Mouse (Mus musculus): ENCODE data around the gene Slc37a1. TPM values are rescaled to one million over a fixed set of nuclear protein-coding genes. Genes with fewer than 3 reads are reported as not detected.

Slc37a1 gene
- polyA plus RNA-seq, 1 experiment from 2014 or later, result 10.4 TPM

- Histone ChIP-seq H3K9me3 (replicated peaks) (no peaks in the 10 kb centered on the region), H3K27ac (no peak overlapping the region), H3K4me2 (no peak overlapping the region), H3K27me3 (no peaks in the 10 kb centered on the region), H3K36me3 (ENCODE audit: poor library complexity, severe bottlenecking) (no peaks in the 10 kb centered on the region), H3K9ac (no peak overlapping the region), H3K4me3 (no peak overlapping the region), H3K4me1 (peaks cover 13% of the 10 kb centered on the region)
- 71% methylated on average over 4 of the region's 4 CpGs for WGBS
- ATAC-seq, result no peak
Measured at GRCm38 (mm10) chr17:31328466-31328865, 41.9 kb downstream of the Slc37a1 start.

DNA sequence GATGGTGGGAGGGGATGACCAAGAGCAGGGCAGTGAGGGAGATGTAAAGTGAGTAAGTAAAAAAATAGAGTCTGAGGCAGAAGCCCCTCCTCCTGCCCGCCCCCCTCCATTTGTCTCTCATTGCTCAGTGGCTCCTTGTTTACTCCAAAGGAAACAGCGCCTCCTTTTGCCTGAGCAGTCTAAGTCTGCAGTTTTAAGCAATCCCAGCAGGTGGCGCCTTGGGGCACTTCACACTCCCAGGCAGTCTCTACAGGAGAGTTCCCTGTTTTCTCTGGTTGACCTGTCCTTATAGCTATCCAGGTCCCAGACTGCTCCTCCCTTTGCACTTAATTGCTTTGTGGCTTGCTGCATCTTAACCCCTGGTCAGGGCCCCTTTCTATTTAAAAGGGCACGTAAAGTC, 44.0 kb downstream of the Slc37a1 start:
- WGBS, result 27% methylated on average over 4 of the region's 4 CpGs
- peak; percentile 59; the same call in 1 of the 2 replicates for ATAC-seq
- no peak overlapping the region for H3K9ac ChIP-seq
- no peak overlapping the region for H3K4me2 ChIP-seq
- no peaks in the 10 kb centered on the region for H3K9me3 ChIP-seq (replicated peaks)
- peaks cover 13% of the 10 kb centered on the region for H3K4me1 ChIP-seq
- H3K27ac ChIP-seq, result no peak overlapping the region
- H3K4me3 ChIP-seq, result no peak overlapping the region
- H3K27me3 ChIP-seq, result no peaks in the 10 kb centered on the region
- no peaks in the 10 kb centered on the region for H3K36me3 ChIP-seq (ENCODE audit: poor library complexity, severe bottlenecking)

DNA sequence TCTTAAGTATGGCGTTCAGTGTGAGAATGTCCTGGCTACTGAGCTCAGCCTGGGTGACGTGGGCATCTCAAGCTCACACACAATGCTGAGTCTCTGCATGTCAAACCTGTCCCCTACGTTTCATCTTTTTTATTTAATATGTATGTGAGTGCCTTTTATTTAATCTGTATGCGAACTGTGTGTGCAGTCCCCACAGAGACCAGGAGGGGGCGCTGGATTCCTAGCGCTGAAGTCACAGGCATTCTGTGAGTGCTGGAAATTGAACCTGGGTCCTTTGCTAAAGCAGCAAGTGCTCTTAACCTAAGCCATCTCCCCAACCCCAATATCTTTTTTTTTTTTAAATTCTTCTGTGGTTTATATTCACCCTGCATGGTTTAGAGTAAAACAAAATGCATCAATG, 44.7 kb downstream of the Slc37a1 start:
- ATAC-seq, result no peak
- Histone ChIP-seq H3K36me3 (ENCODE audit: poor library complexity, severe bottlenecking) (no peaks in the 10 kb centered on the region), H3K9ac (no peak overlapping the region), H3K4me2 (no peak overlapping the region), H3K9me3 (replicated peaks) (no peaks in the 10 kb centered on the region), H3K4me1 (peaks cover 11% of the 10 kb centered on the region), H3K27me3 (no peaks in the 10 kb centered on the region), H3K4me3 (no peak overlapping the region), H3K27ac (no peak overlapping the region)
- WGBS, result 84% methylated on average over 6 of the region's 6 CpGs

DNA sequence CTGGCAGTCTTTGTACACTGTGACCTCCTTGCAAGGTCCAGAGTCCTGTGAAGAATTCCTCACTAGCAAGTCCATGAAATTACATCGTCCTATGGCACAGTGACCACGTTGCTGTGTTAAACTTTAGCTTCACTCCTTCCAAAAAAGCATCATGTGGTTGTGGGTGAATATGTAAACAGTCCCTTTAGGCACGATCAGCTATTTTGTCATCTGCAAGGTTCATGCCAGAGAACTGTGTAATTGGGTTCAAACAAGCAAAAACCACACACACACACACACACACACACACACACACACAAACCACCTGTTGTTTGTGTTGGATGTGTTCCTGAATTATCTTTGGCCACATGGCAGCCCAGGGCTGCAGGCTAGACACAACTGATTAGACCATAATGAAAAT, 45.3 kb downstream of the Slc37a1 start:
- H3K27me3 ChIP-seq, result no peaks in the 10 kb centered on the region
- ATAC-seq, result no peak
- H3K4me3 ChIP-seq, result no peak overlapping the region
- no peak overlapping the region for H3K9ac ChIP-seq
- no peak overlapping the region for H3K4me2 ChIP-seq
- H3K27ac ChIP-seq, result no peak overlapping the region
- WGBS, result 69% methylated on average over 3 of the region's 3 CpGs
- no peaks in the 10 kb centered on the region for H3K36me3 ChIP-seq (ENCODE audit: poor library complexity, severe bottlenecking)
- H3K4me1 ChIP-seq, result peaks cover 5% of the 10 kb centered on the region; the same call in 1 of the 2 replicates
- H3K9me3 ChIP-seq (replicated peaks), result no peaks in the 10 kb centered on the region

- ATAC-seq, result no peak
- Histone ChIP-seq H3K36me3 (ENCODE audit: poor library complexity, severe bottlenecking) (no peaks in the 10 kb centered on the region), H3K27ac (no peak overlapping the region), H3K4me3 (no peak overlapping the region), H3K9me3 (replicated peaks) (no peaks in the 10 kb centered on the region), H3K4me1 (0 out of 2 replicates have a peak, but pooled peaks cover under 1% of the 10 kb centered on the region), H3K4me2 (no peak overlapping the region), H3K27me3 (no peaks in the 10 kb centered on the region), H3K9ac (no peak overlapping the region)
- 40% methylated on average over 1 of the region's 1 CpGs for WGBS
Measured at GRCm38 (mm10) chr17:31332333-31332732, 45.7 kb downstream of the Slc37a1 start.

- Histone ChIP-seq H3K9ac (no peak overlapping the region), H3K4me3 (no peak overlapping the region), H3K27ac (no peak overlapping the region), H3K9me3 (replicated peaks) (no peaks in the 10 kb centered on the region), H3K4me2 (no peak overlapping the region), H3K4me1 (no peaks in the 10 kb centered on the region), H3K27me3 (no peaks in the 10 kb centered on the region), H3K36me3 (ENCODE audit: poor library complexity, severe bottlenecking) (no peaks in the 10 kb centered on the region)
- WGBS, result 89% methylated on average over 11 of the region's 11 CpGs
- no peak for ATAC-seq
Measured at GRCm38 (mm10) chr17:31334509-31335260, 48.1 kb downstream of the Slc37a1 start.

- Histone ChIP-seq H3K9ac (no peak overlapping the region), H3K36me3 (ENCODE audit: poor library complexity, severe bottlenecking) (no peaks in the 10 kb centered on the region), H3K9me3 (replicated peaks) (no peaks in the 10 kb centered on the region), H3K4me1 (no peaks in the 10 kb centered on the region), H3K4me3 (no peak overlapping the region), H3K27ac (no peak overlapping the region), H3K4me2 (no peak overlapping the region), H3K27me3 (no peaks in the 10 kb centered on the region)
- WGBS, result 85% methylated on average over 22 of the region's 22 CpGs
- ATAC-seq, result no peak
Measured at GRCm38 (mm10) chr17:31335344-31336080, 48.9 kb downstream of the Slc37a1 start.

DNA sequence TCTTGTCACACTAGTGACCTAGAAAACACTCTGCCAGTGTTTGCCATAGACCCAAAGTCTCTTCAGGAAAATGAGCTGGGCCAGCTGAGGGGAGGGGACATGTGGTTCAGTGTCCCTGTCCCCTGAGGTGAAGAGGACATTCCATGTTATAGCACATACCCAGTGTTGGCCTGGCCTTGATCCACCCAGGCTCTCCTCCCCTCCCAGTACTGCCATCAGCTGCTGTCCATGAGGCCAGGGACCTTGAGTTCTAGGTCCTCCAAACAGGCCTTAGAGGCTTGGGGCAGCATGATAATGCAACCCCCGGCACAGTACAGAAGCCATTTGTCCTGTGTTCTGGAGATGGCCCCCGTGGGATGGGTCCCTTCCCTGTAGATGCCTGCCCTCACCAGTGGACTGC, 53.2 kb downstream of the Slc37a1 start:
- H3K36me3 ChIP-seq (ENCODE audit: poor library complexity, severe bottlenecking), result 0 out of 2 replicates have a peak, but pooled peaks cover 3% of the 10 kb centered on the region
- 89% methylated on average over 2 of the region's 2 CpGs for WGBS
- no peaks in the 10 kb centered on the region for H3K27me3 ChIP-seq
- no peaks in the 10 kb centered on the region for H3K4me1 ChIP-seq
- H3K4me3 ChIP-seq, result no peak overlapping the region
- no peak for ATAC-seq
- H3K27ac ChIP-seq, result no peak overlapping the region
- no peak overlapping the region for H3K9ac ChIP-seq
- no peaks in the 10 kb centered on the region for H3K9me3 ChIP-seq (replicated peaks)
- H3K4me2 ChIP-seq, result no peak overlapping the region

GRCm38 (mm10) chr17:31342191-31342590, 55.6 kb downstream of the Slc37a1 start:
- no peaks in the 10 kb centered on the region for H3K9me3 ChIP-seq (replicated peaks)
- H3K27ac ChIP-seq, result no peak overlapping the region
- ATAC-seq, result no peak
- no peak overlapping the region for H3K4me2 ChIP-seq
- H3K4me3 ChIP-seq, result no peak overlapping the region
- H3K27me3 ChIP-seq, result no peaks in the 10 kb centered on the region
- no peaks in the 10 kb centered on the region for H3K4me1 ChIP-seq
- H3K9ac ChIP-seq, result no peak overlapping the region
- 0 out of 2 replicates have a peak, but pooled peaks cover 3% of the 10 kb centered on the region for H3K36me3 ChIP-seq (ENCODE audit: poor library complexity, severe bottlenecking)
- WGBS, result 73% methylated on average over 6 of the region's 6 CpGs

DNA sequence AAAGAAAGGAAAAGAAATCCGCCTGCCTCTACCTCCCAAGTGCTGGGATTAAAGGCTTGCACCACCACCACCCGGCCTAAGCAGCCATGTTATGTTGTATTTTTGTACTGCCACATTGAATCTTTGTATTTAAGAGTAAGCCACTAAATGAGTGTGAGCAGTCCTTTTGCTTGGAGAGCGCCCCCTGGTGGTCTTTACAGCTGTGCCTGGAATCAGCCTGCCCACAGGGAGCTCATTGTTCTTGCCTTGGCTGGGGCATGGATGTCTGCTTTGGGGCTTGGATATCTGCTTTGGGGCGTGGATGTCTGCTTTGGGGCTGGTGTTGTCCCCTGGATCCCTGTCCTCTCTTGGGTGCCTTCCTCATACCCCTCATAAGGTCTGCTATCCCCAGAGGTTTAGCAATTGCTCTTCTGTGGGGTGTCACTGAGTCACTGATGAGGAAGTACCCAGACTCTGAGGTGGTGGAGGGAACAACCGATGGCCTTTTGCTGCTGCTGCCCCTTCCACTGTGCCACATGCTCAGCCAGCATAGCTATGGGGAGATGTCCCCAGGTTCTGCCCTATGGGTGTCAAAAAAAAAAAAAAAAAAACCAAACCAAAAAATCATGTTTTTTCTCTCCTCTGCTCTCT, 57.7 kb downstream of the Slc37a1 start:
- 44% methylated on average over 5 of the region's 5 CpGs for WGBS
- Histone ChIP-seq H3K9ac (no peak overlapping the region), H3K27me3 (no peaks in the 10 kb centered on the region), H3K4me1 (no peaks in the 10 kb centered on the region), H3K9me3 (replicated peaks) (no peaks in the 10 kb centered on the region), H3K27ac (no peak overlapping the region), H3K4me2 (no peak overlapping the region), H3K36me3 (ENCODE audit: poor library complexity, severe bottlenecking) (0 out of 2 replicates have a peak, but pooled peaks cover 3% of the 10 kb centered on the region), H3K4me3 (no peak overlapping the region)
- 0 out of 2 replicates have a peak, but pooled peaks have one; percentile 38 for ATAC-seq

DNA sequence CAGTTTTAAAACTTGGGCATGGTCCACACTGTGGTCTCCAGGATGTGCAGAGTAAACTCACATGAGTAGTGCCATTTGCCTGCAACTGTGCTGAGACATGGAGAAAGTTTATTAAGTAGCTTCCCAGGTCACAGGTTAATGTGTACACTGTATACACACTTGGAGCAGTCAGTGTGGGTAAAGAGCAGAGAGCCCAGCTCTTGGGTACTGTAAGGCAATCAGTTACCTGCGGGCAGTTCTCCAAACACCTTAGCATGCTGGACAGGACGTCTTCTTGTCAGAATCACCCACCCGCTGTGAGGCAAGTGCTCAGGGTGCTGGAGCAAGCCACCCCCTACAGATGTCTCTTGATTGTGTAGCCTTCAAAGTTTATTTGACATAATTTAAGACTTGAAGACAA, 58.2 kb downstream of the Slc37a1 start:
- 89% methylated on average over 3 of the region's 3 CpGs for WGBS
- Histone ChIP-seq H3K27me3 (no peaks in the 10 kb centered on the region), H3K9ac (no peak overlapping the region), H3K4me2 (no peak overlapping the region), H3K4me3 (no peak overlapping the region), H3K9me3 (replicated peaks) (no peaks in the 10 kb centered on the region), H3K4me1 (no peaks in the 10 kb centered on the region), H3K36me3 (ENCODE audit: poor library complexity, severe bottlenecking) (peaks cover 7% of the 10 kb centered on the region; the same call in 1 of the 2 replicates), H3K27ac (no peak overlapping the region)
- no peak for ATAC-seq

DNA sequence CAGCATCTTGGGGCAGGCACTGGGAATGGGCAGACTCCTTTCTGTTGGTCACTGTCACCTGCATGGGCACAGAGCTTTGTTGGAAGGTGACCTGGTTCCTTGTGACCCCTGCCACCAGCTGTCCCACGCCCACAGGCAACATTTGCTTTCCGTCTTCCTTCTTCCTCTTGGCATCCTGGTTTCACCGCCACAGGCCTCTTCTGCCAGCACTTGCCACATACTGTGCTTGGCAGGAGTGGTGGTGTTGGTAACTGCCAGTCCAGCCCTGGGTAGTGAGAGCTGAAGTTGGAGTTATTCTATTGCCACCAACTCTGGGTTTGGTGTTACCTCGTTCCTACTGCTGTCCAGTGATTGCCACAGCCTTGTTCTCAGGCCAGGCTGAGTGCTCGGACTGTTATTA, 61.5 kb downstream of the Slc37a1 start:
- WGBS, result 88% methylated on average over 5 of the region's 5 CpGs

More for the DNA sequence above, 61.5 kb downstream of the Slc37a1 start:
- Histone ChIP-seq H3K4me2 (no peak overlapping the region), H3K27me3 (no peaks in the 10 kb centered on the region), H3K9me3 (replicated peaks) (no peaks in the 10 kb centered on the region), H3K4me3 (no peak overlapping the region), H3K36me3 (ENCODE audit: poor library complexity, severe bottlenecking) (peaks cover 5% of the 10 kb centered on the region; the same call in 1 of the 2 replicates), H3K27ac (no peak overlapping the region), H3K9ac (no peak overlapping the region), H3K4me1 (peaks cover 4% of the 10 kb centered on the region; the same call in 1 of the 2 replicates)
- no peak for ATAC-seq

All from forebrain, embryonic 13.5 days (tissue).